Mouse (Mus musculus) layer of hippocampus, postnatal 25 days (tissue): ENCODE measurements around the gene Impdh1. TPM values are rescaled to one million over a fixed set of nuclear protein-coding genes. Genes with fewer than 3 reads are reported as not detected.

Source experiments
- DNase-seq, 2 experiments: peaks; one replicate each; pipeline ENCODE4 v3.0.0; 2022; ENCODE audit warnings: mixed read lengths in 2 of 2, low spot score in 1 of 2; ENCODE audit errors: extremely low spot score in 1 of 2
- total RNA-seq, 2 experiments: library from RNA; stranded (reverse); gene quantifications; 2 replicates each; pipeline ENCODE4 v1.2.3; 2021

Gene Impdh1
- total RNA-seq, 2 experiments from 2014 or later = 44.4 to 48.3 TPM

GRCm38 (mm10) chr6:29214245-29214644 is 1.9 kb downstream of the Impdh1 start:
- DNase-seq = no peak

DNA sequence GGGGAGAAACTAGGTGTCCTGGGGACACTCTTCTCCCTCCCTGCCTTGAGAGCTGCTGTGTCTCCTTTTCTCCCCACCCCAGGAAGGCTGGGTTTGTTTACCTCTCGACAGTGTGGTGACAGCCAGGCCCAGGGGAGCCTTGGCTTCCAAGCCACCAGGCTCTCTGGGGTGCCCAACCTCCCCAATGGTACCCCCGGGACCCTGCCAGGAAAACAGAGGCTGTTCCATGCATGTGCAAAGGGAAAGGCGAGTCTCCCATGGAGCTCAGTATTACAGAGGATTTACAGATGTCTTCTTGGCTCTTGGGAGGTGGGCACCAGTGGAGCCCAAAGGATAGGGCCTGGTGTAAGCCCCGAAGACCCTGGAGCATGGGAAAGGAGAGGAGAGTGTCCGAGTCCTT is 2.7 kb downstream of the Impdh1 start:
- no peak for DNase-seq

DNA sequence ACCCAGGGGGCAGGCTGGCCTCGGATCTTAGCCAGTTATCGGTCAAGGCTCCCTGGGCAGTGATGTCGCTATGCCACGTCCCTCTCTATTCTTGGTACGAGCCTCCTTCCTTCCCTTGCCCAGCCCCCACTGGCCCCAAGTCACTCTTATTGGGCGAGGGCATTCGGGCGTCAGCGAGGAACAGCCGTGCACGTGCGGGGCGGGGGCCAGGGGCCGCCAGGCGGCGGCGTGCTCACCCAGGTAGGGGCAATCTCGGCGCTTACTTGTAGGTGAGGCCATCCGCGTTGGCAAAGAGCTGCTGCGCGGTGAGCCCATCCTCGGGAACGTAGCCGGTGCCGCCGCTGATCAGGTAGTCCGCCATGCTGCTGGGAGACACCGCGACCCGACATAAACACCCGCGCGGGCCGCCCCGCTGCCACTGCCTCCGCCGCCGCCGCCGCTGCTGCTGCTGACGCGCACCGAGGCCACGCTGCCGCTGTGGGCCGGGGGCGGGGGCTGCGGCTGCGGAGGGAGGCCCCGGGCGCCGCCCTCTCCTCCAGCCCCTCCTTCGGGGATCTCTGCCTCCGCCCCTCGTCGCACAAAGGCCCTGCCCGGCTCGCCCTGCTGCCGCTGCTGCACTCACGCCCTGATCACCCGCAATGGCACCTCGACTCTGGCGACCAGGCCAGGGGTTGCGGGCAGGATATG is 4.2 kb downstream of the Impdh1 start:
- DNase-seq = peak; percentile 54

GRCm38 (mm10) chr6:29211146-29211545 is 5.0 kb downstream of the Impdh1 start:
- DNase-seq = no peak

GRCm38 (mm10) chr6:29210231-29210936 is 5.8 kb downstream of the Impdh1 start:
- DNase-seq = no peak

DNA sequence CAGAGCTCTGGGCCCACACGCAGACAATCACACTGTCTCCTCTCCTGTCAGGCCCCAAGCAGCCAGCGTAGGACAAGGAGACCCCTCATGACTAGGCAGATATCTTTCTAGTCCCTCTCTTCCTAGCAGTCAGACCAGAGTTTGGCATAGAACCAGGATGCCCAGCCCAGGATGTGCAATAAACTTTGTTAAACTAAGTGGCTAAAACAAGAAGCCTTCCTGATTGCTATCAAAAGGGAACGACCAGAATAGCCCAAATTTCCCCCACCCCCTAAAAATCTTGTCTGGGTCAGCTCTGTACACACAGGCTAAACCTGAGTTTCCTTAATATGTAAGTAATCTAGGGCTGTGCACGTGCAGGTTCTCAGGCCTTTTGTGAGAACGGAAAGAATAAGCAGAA is 8.0 kb downstream of the Impdh1 start:
- DNase-seq = no peak

GRCm38 (mm10) chr6:29207017-29207416 is 9.1 kb downstream of the Impdh1 start:
- DNase-seq = no peak

DNA sequence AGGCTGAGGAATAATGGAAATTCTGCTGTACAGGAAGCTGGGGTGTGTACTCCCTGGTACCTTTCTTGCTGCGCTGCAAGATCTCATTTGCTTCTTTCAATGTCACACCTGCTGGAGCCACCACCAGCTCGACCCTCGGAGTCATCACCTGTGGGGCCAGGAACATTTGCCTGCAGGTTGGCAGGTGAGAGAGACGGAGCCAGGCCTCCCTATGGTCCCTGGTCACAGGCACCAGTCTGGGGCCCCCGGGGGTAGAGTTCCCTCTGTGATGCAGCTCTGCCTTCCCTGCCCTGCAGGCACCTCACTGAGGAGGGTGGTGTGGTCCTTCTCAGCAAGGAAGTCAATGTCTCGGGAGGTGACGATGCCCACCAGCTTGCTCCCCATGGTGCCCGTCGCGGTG is 10.2 kb downstream of the Impdh1 start:
- DNase-seq = no peak

GRCm38 (mm10) chr6:29204932-29205614 is 11.1 kb downstream of the Impdh1 start:
- DNase-seq = peak in 1 of 2 experiments; percentile 56

DNA sequence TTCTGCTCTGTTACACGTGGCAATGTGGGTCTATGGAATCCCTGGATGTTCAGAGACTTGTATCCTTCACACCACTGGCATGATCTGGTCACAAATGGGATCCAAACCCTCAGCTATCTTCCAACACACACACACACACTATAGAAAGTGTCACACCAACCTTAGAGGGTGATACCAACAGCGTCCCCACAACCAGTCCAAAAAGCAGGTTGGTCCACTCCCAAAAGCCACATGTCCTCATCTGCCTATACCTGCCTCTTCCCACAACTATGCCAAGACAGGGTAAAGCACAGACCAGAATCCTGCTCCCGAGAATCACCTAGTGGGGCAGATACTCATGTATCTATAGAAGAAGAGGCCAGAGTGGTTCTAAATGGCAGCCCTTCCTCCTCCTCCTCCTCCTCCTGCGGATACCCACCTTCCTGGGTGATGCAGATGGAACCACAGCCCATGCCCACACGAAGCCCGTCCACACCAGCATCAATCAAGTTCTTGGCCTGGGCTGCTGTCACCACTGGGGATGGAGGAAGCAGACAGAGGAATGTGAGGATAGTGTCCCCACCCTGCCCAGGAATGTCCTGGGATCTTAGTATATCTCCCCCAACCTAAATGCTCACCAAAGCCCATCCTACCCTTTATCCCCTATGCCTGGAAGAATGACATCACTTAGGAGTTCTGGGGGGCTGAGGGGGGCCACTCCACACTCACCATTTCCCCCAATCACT is 12.1 kb downstream of the Impdh1 start:
- no peak for DNase-seq

- DNase-seq = no peak
Observed at GRCm38 (mm10) chr6:29203096-29203495, 13.1 kb downstream of the Impdh1 start.

DNA sequence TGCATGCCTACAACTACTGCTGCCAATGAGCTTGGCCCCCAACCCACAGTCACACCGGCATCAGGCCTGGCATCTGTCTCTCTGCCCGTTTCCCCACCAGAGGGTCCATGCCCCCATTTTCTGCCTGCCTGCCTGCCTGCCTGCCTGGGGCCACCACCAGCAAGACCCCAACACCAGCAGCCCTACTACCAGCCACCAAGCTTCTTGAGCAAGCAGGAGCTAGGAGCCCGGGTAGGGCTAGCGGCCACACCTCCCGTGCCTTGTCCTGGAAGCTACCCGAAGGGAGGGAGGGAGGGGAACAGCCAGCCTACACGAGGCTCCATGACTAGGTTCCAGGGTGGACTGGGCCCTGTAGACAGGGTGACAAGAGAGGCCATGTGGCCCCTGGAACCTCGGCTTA is 14.2 kb downstream of the Impdh1 start:
- no peak for DNase-seq

DNA sequence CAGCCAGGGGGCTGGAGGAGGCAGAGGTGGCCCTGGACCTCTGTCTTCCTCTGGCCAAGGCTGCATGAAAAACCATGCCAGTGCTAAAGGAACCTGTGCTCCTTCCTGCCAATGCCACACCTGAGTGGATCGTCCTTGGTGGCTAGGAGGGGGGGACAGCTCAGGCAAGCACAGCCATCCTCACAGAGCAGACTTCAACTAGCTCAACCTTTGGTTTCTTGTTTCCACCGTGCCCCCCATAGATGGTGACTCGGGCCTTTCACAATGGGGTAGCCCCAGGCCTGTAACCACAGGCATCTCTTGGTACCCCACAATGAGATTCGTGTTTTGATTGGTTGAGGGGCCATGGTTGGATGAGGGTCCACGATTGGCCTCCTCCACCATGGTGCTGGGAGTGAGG is 14.8 kb downstream of the Impdh1 start:
- DNase-seq = no peak

DNA sequence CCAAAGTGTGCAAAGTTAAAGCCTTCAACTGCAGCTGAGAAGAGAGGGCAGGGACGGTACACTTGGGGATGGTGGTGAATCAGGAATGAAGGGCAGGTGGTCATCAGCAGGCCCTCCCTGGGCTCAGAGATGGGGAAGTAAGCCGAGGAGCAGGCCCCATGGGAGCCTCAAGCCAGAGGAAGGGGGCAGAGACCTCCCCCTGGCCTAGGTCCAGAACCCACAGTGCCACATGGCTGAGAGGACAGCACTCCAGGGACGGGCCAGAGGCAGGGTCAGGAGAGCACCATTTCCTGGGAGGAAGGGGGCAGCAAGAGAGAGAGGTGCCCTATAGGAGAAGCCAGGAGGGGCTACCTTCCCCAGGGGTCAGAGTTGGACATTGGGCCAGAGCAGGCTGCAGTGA is 15.7 kb downstream of the Impdh1 start:
- no peak for DNase-seq

GRCm38 (mm10) chr6:29199223-29199855 is 16.8 kb downstream of the Impdh1 start:
- DNase-seq = no peak

DNA sequence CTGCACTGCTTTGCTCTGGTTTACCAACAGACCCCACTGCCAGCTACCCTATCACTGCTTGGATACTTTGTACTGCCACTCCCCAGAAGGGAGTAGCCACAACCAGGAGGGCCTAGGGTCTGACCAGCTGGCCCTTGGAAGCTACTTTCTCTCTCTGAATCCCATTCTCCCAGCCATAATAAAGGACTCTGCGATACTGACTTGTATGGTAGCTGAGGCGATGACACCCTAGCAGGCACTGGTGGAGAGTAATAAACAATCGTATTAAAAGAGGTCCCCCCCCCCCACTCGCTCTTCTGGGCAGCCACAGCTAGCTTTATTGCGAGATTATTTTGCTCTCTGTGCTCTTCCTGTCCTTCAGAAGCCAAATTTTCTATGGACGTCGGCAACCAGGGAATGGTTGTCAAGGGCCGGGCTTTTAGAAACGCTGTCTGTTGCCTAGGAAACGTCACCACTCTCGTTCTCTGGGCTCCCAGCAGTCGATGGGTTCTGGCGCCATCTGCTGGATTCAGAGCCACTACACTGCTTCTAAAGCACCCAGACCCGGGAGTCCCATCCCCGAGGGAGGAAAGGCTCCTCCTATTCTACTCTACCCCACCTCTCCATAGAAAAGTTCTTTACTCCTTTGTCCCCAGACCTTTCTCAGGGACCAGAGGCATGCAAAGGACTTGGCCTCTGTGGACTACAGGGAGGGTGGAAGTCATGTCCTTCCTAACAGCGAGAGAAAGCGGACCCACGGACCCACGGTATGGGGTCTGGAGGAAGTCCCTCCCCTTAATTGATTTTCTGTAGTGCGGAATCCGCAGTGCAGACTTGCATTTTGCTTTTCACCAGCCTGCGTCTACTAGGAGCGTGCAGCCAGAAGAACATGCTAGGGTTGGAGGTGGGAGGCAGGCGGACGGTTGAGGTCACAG is 17.6 kb downstream of the Impdh1 start:
- peak; percentile 79 to 94 for DNase-seq

- peak in 1 of 2 experiments; percentile 5 for DNase-seq
Observed at GRCm38 (mm10) chr6:29195846-29196698, 20.1 kb downstream of the Impdh1 start.

DNA sequence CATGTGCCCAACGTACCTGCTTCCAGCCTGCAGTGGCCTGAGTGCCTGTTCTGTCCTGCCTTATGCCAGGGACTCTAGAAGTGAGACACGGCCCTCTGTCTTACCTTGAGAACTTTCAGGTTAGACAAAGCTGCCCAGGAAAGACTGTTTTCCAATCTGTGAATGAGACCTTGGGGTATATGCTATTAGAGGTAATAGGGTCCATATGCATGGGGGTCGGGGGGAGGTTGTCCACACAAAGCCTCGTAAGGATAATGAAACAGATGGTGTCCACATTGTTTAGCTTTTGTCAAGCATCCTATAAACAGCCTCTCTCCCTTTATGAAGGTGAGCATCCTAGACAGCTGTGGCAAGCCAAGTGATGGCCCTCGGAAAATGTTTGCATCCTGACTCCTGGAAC is 21.0 kb downstream of the Impdh1 start:
- DNase-seq = peak in 1 of 2 experiments; percentile 3
